Mouse (Mus musculus): ENCODE results near the gene Sez6l2. TPM values are rescaled to one million over a fixed set of nuclear protein-coding genes. Genes with fewer than 3 reads are reported as not detected.

Gene Sez6l2
- polyA plus RNA-seq, 1 experiment from 2014 or later, result 1.7 TPM

DNA sequence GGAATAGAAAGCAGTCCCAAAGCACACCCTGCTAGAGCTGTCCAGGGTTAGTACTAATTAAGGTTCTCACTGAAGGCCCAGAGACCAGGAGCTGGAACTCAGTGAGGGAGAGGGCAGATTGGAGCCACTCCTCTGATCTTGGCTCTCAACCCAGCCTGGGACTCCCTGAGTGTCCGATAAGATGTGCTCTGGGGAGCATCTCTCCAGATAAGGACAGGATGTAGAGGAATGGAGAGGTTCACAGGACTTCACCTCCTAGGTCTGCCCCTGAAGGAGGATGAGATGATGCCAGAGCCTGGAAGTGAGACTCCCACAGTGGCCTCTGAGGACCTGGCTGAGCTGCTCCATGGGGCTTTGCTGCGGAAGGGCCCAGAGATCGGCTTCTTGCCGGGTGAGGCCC lies 1.4 kb downstream of the Sez6l2 start:
- 15% methylated on average over 4 of the region's 4 CpGs for WGBS

DNA sequence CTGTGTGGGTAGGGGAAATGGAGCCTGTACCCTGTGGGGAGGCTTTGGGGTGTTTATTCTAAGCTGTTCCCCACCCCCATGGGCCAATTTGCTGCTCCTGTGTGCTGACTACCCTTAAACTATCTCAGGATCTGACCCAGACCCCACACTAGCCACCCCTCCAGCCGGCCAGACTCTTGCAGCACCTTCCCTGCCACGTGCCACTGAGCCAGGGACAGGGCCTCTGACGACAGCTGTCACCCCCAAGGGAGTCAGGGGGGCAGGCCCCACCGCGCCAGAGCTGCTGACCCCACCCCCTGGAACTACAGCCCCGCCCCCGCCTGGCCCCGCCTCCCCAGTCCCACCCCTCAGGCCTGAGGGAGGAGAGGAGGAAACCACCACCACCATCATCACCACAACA lies 2.3 kb downstream of the Sez6l2 start:
- Histone ChIP-seq H3K4me1 (ENCODE audit: insufficient read depth, low read depth, low read length) (peaks cover 5% of the 10 kb centered on the region; the same call in 1 of the 2 replicates), H3K4me2 (replicated peaks; ENCODE audit: low read depth, low read length) (no peak overlapping the region), H3K27ac (ENCODE audit: low read length) (no peak overlapping the region), H3K9ac (replicated peaks; ENCODE audit: low read depth) (no peak overlapping the region), H3K4me3 (ENCODE audit: low read depth, low read length) (no peak overlapping the region), H3K9me3 (ENCODE audit: low read length) (no peaks in the 10 kb centered on the region), H3K27me3 (replicated peaks; ENCODE audit: insufficient read depth, low read length) (peaks cover 13% of the 10 kb centered on the region), H3K36me3 (ENCODE audit: insufficient read depth, low read length) (no peaks in the 10 kb centered on the region)
- ATAC-seq, result no peak
- 0% methylated on average over 6 of the region's 8 CpGs for WGBS
- DNase-seq (ENCODE audit: low spot score), result no peak
- no peak for TF ChIP-seq EP300 (IDR thresholded peaks at IDR 0.05)
- no peak for TF ChIP-seq CTCF (IDR thresholded peaks at IDR 0.05)

More for the DNA sequence above, 1.4 kb downstream of the Sez6l2 start:
- H3K27ac ChIP-seq (ENCODE audit: low read length), result no peak overlapping the region
- no peaks in the 10 kb centered on the region for H3K36me3 ChIP-seq (ENCODE audit: insufficient read depth, low read length)
- peaks cover 5% of the 10 kb centered on the region; the same call in 1 of the 2 replicates for H3K4me1 ChIP-seq (ENCODE audit: insufficient read depth, low read depth, low read length)
- H3K9me3 ChIP-seq (ENCODE audit: low read length), result no peaks in the 10 kb centered on the region
- H3K9ac ChIP-seq (replicated peaks; ENCODE audit: low read depth), result no peak overlapping the region
- no peak for TF ChIP-seq EP300 (IDR thresholded peaks at IDR 0.05)
- no peak for TF ChIP-seq CTCF (IDR thresholded peaks at IDR 0.05)
- DNase-seq (ENCODE audit: low spot score) (no peak), ATAC-seq (no peak)
- H3K4me3 ChIP-seq (ENCODE audit: low read depth, low read length), result no peak overlapping the region
- no peak overlapping the region for H3K4me2 ChIP-seq (replicated peaks; ENCODE audit: low read depth, low read length)
- peaks cover 13% of the 10 kb centered on the region for H3K27me3 ChIP-seq (replicated peaks; ENCODE audit: insufficient read depth, low read length)

- DNase-seq (ENCODE audit: low spot score) (no peak), ATAC-seq (no peak)
- Histone ChIP-seq H3K9ac (replicated peaks; ENCODE audit: low read depth) (no peak overlapping the region), H3K27ac (ENCODE audit: low read length) (no peak overlapping the region), H3K4me1 (ENCODE audit: insufficient read depth, low read depth, low read length) (no peaks in the 10 kb centered on the region), H3K9me3 (ENCODE audit: low read length) (no peaks in the 10 kb centered on the region), H3K36me3 (ENCODE audit: insufficient read depth, low read length) (no peaks in the 10 kb centered on the region), H3K27me3 (replicated peaks; ENCODE audit: insufficient read depth, low read length) (peaks cover 11% of the 10 kb centered on the region), H3K4me2 (replicated peaks; ENCODE audit: low read depth, low read length) (no peak overlapping the region), H3K4me3 (ENCODE audit: low read depth, low read length) (no peak overlapping the region)
- 42% methylated on average over 3 of the region's 3 CpGs for WGBS
- no peak for TF ChIP-seq CTCF (IDR thresholded peaks at IDR 0.05)
- TF ChIP-seq EP300 (IDR thresholded peaks at IDR 0.05), result no peak
These were observed 4.8 kb downstream of the Sez6l2 start for GRCm38 (mm10) chr7:126955125-126955524.

GRCm38 (mm10) chr7:126959780-126960179 lies 9.4 kb downstream of the Sez6l2 start:
- Histone ChIP-seq H3K9ac (replicated peaks; ENCODE audit: low read depth) (no peak overlapping the region), H3K4me2 (replicated peaks; ENCODE audit: low read depth, low read length) (no peak overlapping the region), H3K9me3 (ENCODE audit: low read length) (no peaks in the 10 kb centered on the region), H3K27me3 (replicated peaks; ENCODE audit: insufficient read depth, low read length) (0 out of 2 replicates have a peak, but pooled peaks cover 5% of the 10 kb centered on the region), H3K36me3 (ENCODE audit: insufficient read depth, low read length) (no peaks in the 10 kb centered on the region), H3K4me3 (ENCODE audit: low read depth, low read length) (no peak overlapping the region), H3K4me1 (ENCODE audit: insufficient read depth, low read depth, low read length) (no peaks in the 10 kb centered on the region), H3K27ac (ENCODE audit: low read length) (no peak overlapping the region)
- 33% methylated on average over 9 of the region's 9 CpGs for WGBS
- TF ChIP-seq EP300 (IDR thresholded peaks at IDR 0.05) (no peak), CTCF (IDR thresholded peaks at IDR 0.05) (no peak)
- DNase-seq (ENCODE audit: low spot score) (no peak), ATAC-seq (0 out of 2 replicates have a peak, but pooled peaks have one; percentile 12)

DNA sequence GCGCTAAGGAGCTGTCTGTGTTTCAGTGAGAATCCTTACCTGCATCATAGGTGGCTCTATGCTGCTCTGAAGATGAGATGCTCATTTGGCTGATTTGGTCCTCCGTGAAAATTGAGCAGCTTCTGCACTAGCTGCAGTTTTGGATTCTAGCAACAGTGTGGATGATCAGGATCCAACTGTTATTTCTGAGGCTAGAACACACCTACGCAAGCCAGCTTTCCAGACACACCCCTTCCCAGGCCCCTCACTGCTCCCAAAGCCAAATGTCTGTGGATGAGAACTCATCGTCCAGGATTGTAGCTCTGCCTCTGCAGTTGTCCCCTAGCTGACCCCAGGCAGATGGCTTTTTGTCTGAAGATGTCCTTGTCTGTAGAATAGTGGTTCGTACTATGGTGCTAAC lies 10.7 kb downstream of the Sez6l2 start:
- no peaks in the 10 kb centered on the region for H3K9me3 ChIP-seq (ENCODE audit: low read length)
- no peak overlapping the region for H3K9ac ChIP-seq (replicated peaks; ENCODE audit: low read depth)
- 85% methylated on average over 5 of the region's 5 CpGs for WGBS
- TF ChIP-seq EP300 (IDR thresholded peaks at IDR 0.05) (no peak), CTCF (IDR thresholded peaks at IDR 0.05) (no peak)
- H3K27ac ChIP-seq (ENCODE audit: low read length), result no peak overlapping the region
- no peak overlapping the region for H3K4me2 ChIP-seq (replicated peaks; ENCODE audit: low read depth, low read length)
- ATAC-seq, result no peak
- DNase-seq (ENCODE audit: low spot score), result no peak
- no peaks in the 10 kb centered on the region for H3K36me3 ChIP-seq (ENCODE audit: insufficient read depth, low read length)
- no peak overlapping the region for H3K4me3 ChIP-seq (ENCODE audit: low read depth, low read length)
- 0 out of 2 replicates have a peak, but pooled peaks cover 5% of the 10 kb centered on the region for H3K27me3 ChIP-seq (replicated peaks; ENCODE audit: insufficient read depth, low read length)
- no peaks in the 10 kb centered on the region for H3K4me1 ChIP-seq (ENCODE audit: insufficient read depth, low read depth, low read length)

- Histone ChIP-seq H3K27me3 (replicated peaks; ENCODE audit: insufficient read depth, low read length) (0 out of 2 replicates have a peak, but pooled peaks cover 5% of the 10 kb centered on the region), H3K4me1 (ENCODE audit: insufficient read depth, low read depth, low read length) (no peaks in the 10 kb centered on the region), H3K36me3 (ENCODE audit: insufficient read depth, low read length) (no peaks in the 10 kb centered on the region), H3K4me3 (ENCODE audit: low read depth, low read length) (no peak overlapping the region), H3K27ac (ENCODE audit: low read length) (no peak overlapping the region), H3K9me3 (ENCODE audit: low read length) (no peaks in the 10 kb centered on the region), H3K9ac (replicated peaks; ENCODE audit: low read depth) (no peak overlapping the region), H3K4me2 (replicated peaks; ENCODE audit: low read depth, low read length) (no peak overlapping the region)
- no peak for DNase-seq (ENCODE audit: low spot score)
- TF ChIP-seq CTCF (IDR thresholded peaks at IDR 0.05) (no peak), EP300 (IDR thresholded peaks at IDR 0.05) (no peak)
- no peak for ATAC-seq
- WGBS, result 89% methylated on average over 4 of the region's 4 CpGs
These were observed 11.6 kb downstream of the Sez6l2 start for GRCm38 (mm10) chr7:126961965-126962364.

All from lung, postnatal 0 days (tissue).